Mouse (Mus musculus) adrenal gland, adult (tissue): ENCODE measurements at regions not wholly inside any gene's neighbourhood (a gene's known extent, or its start where the extent isn't known, plus 50 kb on each side); places are given as distances from the start of the nearest gene placed in this dataset.
"Not testable (repeated sequence)": the region's sequence is repeated elsewhere in the genome, so short reads cannot be mapped to it uniquely, and the experiment has no call there.

Experiments used
- DNase-seq, 2 experiments: peaks; one replicate each; pipeline ENCODE4 v3.0.0; 2022 to 2023; ENCODE audit warnings: low spot score in 1 of 2; ENCODE audit not compliant: inconsistent age in 2 of 2

- DNase-seq = no peak
Observed at GRCm38 (mm10) chr3:120533901-120534300, 637.6 kb downstream of the Rwdd3 start.

GRCm38 (mm10) chr3:120531880-120532580, 639.5 kb downstream of the Rwdd3 start:
- DNase-seq = no peak

- no peak for DNase-seq
Observed at GRCm38 (mm10) chr3:120511651-120512050, 659.8 kb downstream of the Rwdd3 start.

GRCm38 (mm10) chr3:120498937-120499336, 672.6 kb downstream of the Rwdd3 start:
- DNase-seq = no peak

- DNase-seq = no peak
Observed at GRCm38 (mm10) chr3:120477934-120478333, 693.6 kb downstream of the Rwdd3 start.

- DNase-seq = no peak
Observed at GRCm38 (mm10) chr3:120477232-120477631, 693.0 kb upstream of the Ptbp2 start.

- peak; percentile 33 to 88 for DNase-seq
Observed at GRCm38 (mm10) chr3:120473645-120474038, 689.4 kb upstream of the Ptbp2 start.

- peak; percentile 3 to 77 for DNase-seq
Observed at GRCm38 (mm10) chr3:120472687-120473644, 688.7 kb upstream of the Ptbp2 start.

- DNase-seq = no peak
Observed at GRCm38 (mm10) chr3:120471878-120472444, 687.7 kb upstream of the Ptbp2 start.

- no peak for DNase-seq
Observed at GRCm38 (mm10) chr3:120468887-120469286, 684.6 kb upstream of the Ptbp2 start.

- DNase-seq = no peak
Observed at GRCm38 (mm10) chr3:120460717-120461116, 676.5 kb upstream of the Ptbp2 start.

- no peak for DNase-seq
Observed at GRCm38 (mm10) chr3:120457912-120458311, 673.6 kb upstream of the Ptbp2 start.

GRCm38 (mm10) chr3:120441127-120441526, 656.9 kb upstream of the Ptbp2 start:
- DNase-seq = no peak

GRCm38 (mm10) chr3:120430285-120430684, 646.0 kb upstream of the Ptbp2 start:
- DNase-seq = no peak

GRCm38 (mm10) chr3:120416634-120417033, 632.4 kb upstream of the Ptbp2 start:
- DNase-seq = peak in 1 of 2 experiments; percentile 53

- no peak for DNase-seq
Observed at GRCm38 (mm10) chr3:120375688-120376289, 591.5 kb upstream of the Ptbp2 start.

GRCm38 (mm10) chr3:120342747-120343377, 558.6 kb upstream of the Ptbp2 start:
- DNase-seq = no peak

- DNase-seq = no peak
Observed at GRCm38 (mm10) chr3:120341882-120342281, 557.6 kb upstream of the Ptbp2 start.

- no peak for DNase-seq
Observed at GRCm38 (mm10) chr3:120335843-120336585, 551.7 kb upstream of the Ptbp2 start.

GRCm38 (mm10) chr3:120307042-120307441, 522.8 kb upstream of the Ptbp2 start:
- not testable (repeated sequence) for DNase-seq
